Mouse (Mus musculus): ENCODE results near the gene Cdc42.

Gene Cdc42

GRCm38 (mm10) chr4:137375314-137376278 is 18.1 kb upstream of the Cdc42 start:
- in situ Hi-C loops (cut with MboI; ENCODE audit: unreplicated experiment in 2 of 2) = loop anchor here in 1 of 2 experiments (25.0 kb wide), 1 partner anchor 1537 kb away; the partner anchor contains the start of gene Otud3

- in situ Hi-C loops (cut with MboI; ENCODE audit: unreplicated experiment in 2 of 2) = no loop called here
Observed at GRCm38 (mm10) chr4:137373711-137374110, 16.2 kb upstream of the Cdc42 start.

- in situ Hi-C loops (cut with MboI; ENCODE audit: unreplicated experiment in 2 of 2) = no loop called here
Observed at GRCm38 (mm10) chr4:137371596-137372523, 14.3 kb upstream of the Cdc42 start.

- in situ Hi-C loops (cut with MboI; ENCODE audit: unreplicated experiment in 2 of 2) = no loop called here
Observed at GRCm38 (mm10) chr4:137369954-137370750, 12.6 kb upstream of the Cdc42 start.

- in situ Hi-C loops (cut with MboI; ENCODE audit: unreplicated experiment in 2 of 2) = no loop called here
Observed at GRCm38 (mm10) chr4:137368198-137368597, 10.7 kb upstream of the Cdc42 start.

GRCm38 (mm10) chr4:137367275-137368088 is 10.0 kb upstream of the Cdc42 start:
- in situ Hi-C loops (cut with MboI; ENCODE audit: unreplicated experiment in 2 of 2) = no loop called here

- in situ Hi-C loops (cut with MboI; ENCODE audit: unreplicated experiment in 2 of 2) = no loop called here
Observed at GRCm38 (mm10) chr4:137366097-137366496, 8.6 kb upstream of the Cdc42 start.

GRCm38 (mm10) chr4:137365356-137366062 is 8.0 kb upstream of the Cdc42 start:
- in situ Hi-C loops (cut with MboI; ENCODE audit: unreplicated experiment in 2 of 2) = no loop called here

- in situ Hi-C loops (cut with MboI; ENCODE audit: unreplicated experiment in 2 of 2) = no loop called here
Observed at GRCm38 (mm10) chr4:137364826-137365225, 7.3 kb upstream of the Cdc42 start.

- in situ Hi-C loops (cut with MboI; ENCODE audit: unreplicated experiment in 2 of 2) = no loop called here
Observed at GRCm38 (mm10) chr4:137360996-137361395, 3.5 kb upstream of the Cdc42 start.

GRCm38 (mm10) chr4:137358291-137359002 is 927 bp upstream of the Cdc42 start:
- in situ Hi-C loops (cut with MboI; ENCODE audit: unreplicated experiment in 2 of 2) = no loop called here

GRCm38 (mm10) chr4:137356674-137357510 is 628 bp downstream of the Cdc42 start:
- in situ Hi-C loops (cut with MboI; ENCODE audit: unreplicated experiment in 2 of 2) = no loop called here

GRCm38 (mm10) chr4:137350627-137351026 is 6.9 kb downstream of the Cdc42 start:
- in situ Hi-C loops (cut with MboI; ENCODE audit: unreplicated experiment in 2 of 2) = no loop called here

- in situ Hi-C loops (cut with MboI; ENCODE audit: unreplicated experiment in 2 of 2) = loop anchor here (10.0 to 25.0 kb wide), 3 partner anchors 49 to 967 kb away; partner anchors contain the start of genes Ddost (in 1 of the 2) and Usp48 (in 1 of the 2)
Observed at GRCm38 (mm10) chr4:137345790-137346189, 11.7 kb downstream of the Cdc42 start.

GRCm38 (mm10) chr4:137345112-137345511 is 12.4 kb downstream of the Cdc42 start:
- in situ Hi-C loops (cut with MboI; ENCODE audit: unreplicated experiment in 2 of 2) = loop anchor here (10.0 to 25.0 kb wide), 3 partner anchors 50 to 967 kb away; partner anchors contain the start of genes Ddost (in 1 of the 2) and Usp48 (in 1 of the 2)

GRCm38 (mm10) chr4:137342816-137343215 is 14.7 kb downstream of the Cdc42 start:
- in situ Hi-C loops (cut with MboI; ENCODE audit: unreplicated experiment in 2 of 2) = loop anchor here (10.0 to 25.0 kb wide), 3 partner anchors 52 to 969 kb away; partner anchors contain the start of genes Ddost (in 1 of the 2) and Usp48 (in 1 of the 2)

- in situ Hi-C loops (cut with MboI; ENCODE audit: unreplicated experiment in 2 of 2) = loop anchor here (25.0 kb wide), 2 partner anchors 248 to 973 kb away; partner anchors contain the start of genes Ddost (in 1 of the 2) and Usp48 (in 1 of the 2)
Observed at GRCm38 (mm10) chr4:137339415-137339814, 18.1 kb downstream of the Cdc42 start.

Measured in v-Abl transformed pro-B cells (cell line).